Mouse (Mus musculus) heart, postnatal 4 days (tissue): ENCODE measurements around the gene Bbip1. TPM values are rescaled to one million over a fixed set of nuclear protein-coding genes. Genes with fewer than 3 reads are reported as not detected.
"Not testable (repeated sequence)": the region's sequence is repeated elsewhere in the genome, so short reads cannot be mapped to it uniquely, and the experiment has no call there.

Experiments used
- DNase-seq: peaks from one replicate; pipeline ENCODE4 v3.0.0; 2021
- total RNA-seq, 2 experiments: library from RNA; stranded (reverse); gene quantifications; 2 replicates each; pipeline ENCODE4 v1.2.3; 2021

The Bbip1 gene
- total RNA-seq, 2 experiments from 2014 or later = 36.5 to 40.3 TPM

- DNase-seq = not testable (repeated sequence)
Measured at GRCm38 (mm10) chr19:53921996-53922395, 22.4 kb downstream of the Bbip1 start.

DNA sequence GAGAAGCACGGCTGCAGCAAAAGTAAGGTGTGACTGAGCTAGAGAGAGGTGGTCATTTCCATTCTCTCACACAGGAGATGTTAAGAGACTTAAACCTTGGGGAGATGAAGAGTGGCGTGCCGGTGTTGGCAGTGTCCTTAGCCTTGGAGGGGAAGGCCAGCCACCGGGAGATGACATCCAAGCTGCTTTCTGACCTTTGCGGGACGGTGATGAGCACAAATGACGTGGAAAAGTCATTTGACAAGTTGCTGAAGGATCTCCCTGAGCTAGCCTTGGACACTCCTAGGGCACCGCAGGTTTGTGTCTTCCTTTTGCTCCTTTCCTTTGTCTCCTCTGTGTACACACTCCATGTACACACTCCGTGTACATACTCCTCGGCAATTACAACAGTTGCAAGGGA, 24.9 kb downstream of the Bbip1 start:
- no peak for DNase-seq

- no peak for DNase-seq
Measured at GRCm38 (mm10) chr19:53914950-53915349, 29.5 kb downstream of the Bbip1 start.

DNA sequence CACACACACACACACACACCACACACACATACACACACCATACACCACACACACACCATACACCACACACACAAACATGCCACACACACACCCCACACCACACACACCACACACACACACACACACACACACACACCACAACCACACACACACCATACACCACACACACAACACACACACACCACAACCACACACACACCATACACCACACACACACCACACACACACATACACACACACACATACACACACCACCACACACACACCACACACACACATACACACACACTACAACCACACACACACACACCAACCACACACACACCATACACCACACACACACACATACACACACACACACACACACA, 37.7 kb downstream of the Bbip1 start:
- not testable (repeated sequence) for DNase-seq

- DNase-seq = no peak
Measured at GRCm38 (mm10) chr19:53906033-53906702, 38.3 kb downstream of the Bbip1 start.

GRCm38 (mm10) chr19:53904833-53905480, 39.5 kb downstream of the Bbip1 start:
- no peak for DNase-seq

GRCm38 (mm10) chr19:53903507-53904321, 40.7 kb downstream of the Bbip1 start:
- DNase-seq = peak; percentile 59

- peak; percentile 95 for DNase-seq
Measured at GRCm38 (mm10) chr19:53902739-53903487, 41.5 kb downstream of the Bbip1 start.

- no peak for DNase-seq
Measured at GRCm38 (mm10) chr19:53901931-53902738, 42.3 kb downstream of the Bbip1 start.

- DNase-seq = no peak
Measured at GRCm38 (mm10) chr19:53899941-53900610, 44.4 kb downstream of the Bbip1 start.

DNA sequence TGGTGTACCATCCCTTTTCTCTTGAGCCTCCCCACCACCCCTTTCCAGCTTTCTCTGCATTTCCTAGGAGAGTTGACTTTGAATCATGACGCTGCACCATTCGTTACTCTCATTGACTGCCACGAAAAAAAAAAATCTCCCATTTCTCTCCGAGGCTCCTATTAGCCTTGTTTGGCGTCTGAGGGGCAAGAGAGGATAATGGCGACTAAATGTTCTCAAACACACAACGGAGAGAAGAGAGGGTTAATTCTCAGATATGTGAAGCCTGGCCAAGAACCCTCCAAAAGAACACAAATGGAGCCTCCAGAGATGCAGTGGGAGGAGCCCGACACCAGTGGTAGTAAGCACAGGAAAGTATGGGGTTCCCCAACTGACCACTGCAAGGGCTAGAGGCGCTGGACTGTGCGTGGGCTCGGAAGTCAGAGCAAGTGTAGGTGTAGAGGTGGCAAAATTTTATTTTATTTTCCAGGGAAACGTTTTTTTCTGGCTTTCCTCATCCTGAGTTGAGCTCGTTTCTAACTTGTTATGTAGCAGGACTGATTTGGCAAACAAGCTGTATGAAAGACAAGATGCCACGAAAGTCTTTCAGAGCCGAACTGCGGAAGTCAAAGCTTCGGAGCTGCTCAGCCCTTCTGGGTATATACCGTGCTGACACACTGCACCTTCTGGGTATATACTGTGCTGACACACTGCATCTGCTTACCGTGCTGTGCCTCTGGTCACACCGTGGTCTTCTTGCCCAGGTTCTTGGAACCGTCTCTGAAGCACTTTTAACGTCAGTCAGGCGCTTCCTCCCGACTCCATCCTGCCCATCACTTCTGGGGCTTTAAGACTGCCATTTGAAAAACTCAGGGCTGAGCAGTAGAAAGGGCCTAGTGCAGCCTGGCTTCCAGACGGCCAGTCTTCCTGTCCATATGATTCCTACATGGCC, 45.2 kb downstream of the Bbip1 start:
- DNase-seq = no peak

- no peak for DNase-seq
Measured at GRCm38 (mm10) chr19:53898498-53898897, 45.9 kb downstream of the Bbip1 start.

GRCm38 (mm10) chr19:53898046-53898445, 46.4 kb downstream of the Bbip1 start:
- no peak for DNase-seq

DNA sequence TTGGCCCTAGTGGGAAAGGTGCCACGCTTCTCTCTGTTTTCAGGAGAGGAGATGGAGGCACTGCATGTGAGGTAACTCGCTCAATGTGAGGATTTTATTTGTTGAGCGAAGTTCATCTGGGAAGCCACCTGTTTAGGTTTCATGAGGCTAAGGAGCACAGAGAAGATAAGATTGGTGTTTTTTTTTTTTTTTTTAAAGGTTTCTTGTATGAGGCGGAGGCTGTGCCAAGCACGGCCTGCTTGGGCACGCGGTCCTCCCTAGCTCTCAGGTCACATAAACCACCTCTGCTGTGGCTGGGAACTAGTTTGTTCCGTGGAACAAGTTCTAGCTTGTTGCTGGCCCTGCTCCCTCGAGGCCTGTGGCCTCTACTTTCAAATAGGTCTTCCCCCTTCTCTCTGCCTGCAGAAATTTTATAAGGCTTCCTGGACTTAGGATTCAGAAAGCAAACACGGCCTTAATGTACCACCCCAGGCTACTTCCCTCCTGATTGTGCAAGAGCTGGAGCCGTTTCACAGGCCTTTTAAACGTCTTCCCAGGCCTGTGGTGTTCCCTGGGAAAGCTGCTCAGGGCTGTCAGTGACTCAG, 49.8 kb downstream of the Bbip1 start:
- DNase-seq = no peak

GRCm38 (mm10) chr19:53893711-53894171, 50.7 kb downstream of the Bbip1 start:
- DNase-seq = peak; percentile 44

GRCm38 (mm10) chr19:53892838-53893359, 51.5 kb downstream of the Bbip1 start:
- DNase-seq = no peak

GRCm38 (mm10) chr19:53892061-53892460, 52.4 kb downstream of the Bbip1 start, which contains the start of gene Pdcd4:
TSS of gene Pdcd4 (plus strand) at chr19:53892231.
- peak; percentile 53 for DNase-seq

GRCm38 (mm10) chr19:53891569-53891968, 52.9 kb downstream of the Bbip1 start:
- no peak for DNase-seq

DNA sequence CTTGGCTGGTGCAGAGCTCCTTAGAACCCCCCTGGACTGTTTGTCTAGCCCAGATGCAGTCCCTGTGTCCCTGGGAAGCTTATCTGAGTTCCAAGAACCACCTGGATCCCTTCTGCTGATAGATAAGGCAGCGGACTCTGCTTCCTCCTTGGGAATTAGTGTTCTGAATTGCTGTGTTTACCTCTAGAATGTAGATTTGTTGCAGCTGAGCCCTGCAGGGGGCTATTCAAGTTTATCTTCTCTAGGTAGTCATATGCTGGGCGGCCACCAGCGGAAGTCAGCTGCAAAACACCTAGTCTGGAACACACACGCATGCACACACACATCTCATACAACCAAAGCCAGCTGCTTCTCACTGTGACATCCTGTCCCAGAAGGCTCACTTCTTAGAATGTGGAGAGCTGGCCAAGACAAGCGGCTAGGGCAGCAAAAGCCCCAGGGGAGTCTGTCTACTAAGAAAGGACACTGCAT, 53.6 kb downstream of the Bbip1 start:
- peak; percentile 15 for DNase-seq
